Mouse (Mus musculus) embryo, embryonic 10.5 days (tissue): ENCODE data around the gene Gm6020.
"Not testable (repeated sequence)": the region's sequence is repeated elsewhere in the genome, so short reads cannot be mapped to it uniquely, and the experiment has no call there.

Experiments used
- DNase-seq: peaks from one replicate; pipeline ENCODE4 v3.0.0-alpha.2; 2015; ENCODE audit warnings: low spot score

The Gm6020 gene

DNA sequence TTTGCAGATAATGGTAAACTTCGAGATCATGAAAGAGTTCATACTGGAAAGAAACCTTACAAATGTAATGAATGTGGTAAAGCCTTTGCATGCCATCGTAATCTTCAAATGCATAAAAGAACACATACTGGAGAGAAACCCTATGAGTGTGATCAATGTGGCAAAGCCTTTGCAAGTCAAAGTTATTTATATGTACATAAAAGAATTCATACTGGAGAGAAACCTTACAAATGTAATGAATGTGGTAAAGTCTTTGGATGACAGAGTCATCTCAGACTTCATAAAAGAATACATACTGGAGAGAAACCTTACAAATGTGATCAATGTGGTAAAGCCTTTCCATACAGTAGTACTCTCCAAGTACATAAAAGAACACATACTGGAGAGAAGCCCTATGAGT, at the start of gene Gm6020:
TSS of gene Gm6020 (plus strand) at position 301 of the 400 bp plus-strand sequence.
- DNase-seq, result not testable (repeated sequence)

DNA sequence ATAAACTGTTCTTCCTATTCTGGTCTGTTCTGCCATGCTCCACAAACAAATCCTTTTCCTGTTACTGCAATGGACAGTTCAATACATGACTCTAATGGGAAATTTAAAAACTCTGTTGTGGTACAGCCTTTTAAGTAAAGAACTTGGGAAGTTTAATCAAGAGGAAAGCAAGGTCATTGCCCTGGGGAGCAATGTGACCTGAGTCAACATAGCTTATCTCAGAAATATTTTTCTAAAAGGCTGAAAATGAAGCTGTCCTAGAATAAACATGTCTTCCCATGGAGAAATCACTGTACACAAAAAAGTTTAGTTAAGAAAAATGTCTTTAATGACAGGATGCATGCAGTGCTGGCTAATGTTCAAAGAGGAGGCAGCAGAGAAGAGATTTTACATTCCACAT, 45.0 kb upstream of the Gm6020 start:
- no peak for DNase-seq

DNA sequence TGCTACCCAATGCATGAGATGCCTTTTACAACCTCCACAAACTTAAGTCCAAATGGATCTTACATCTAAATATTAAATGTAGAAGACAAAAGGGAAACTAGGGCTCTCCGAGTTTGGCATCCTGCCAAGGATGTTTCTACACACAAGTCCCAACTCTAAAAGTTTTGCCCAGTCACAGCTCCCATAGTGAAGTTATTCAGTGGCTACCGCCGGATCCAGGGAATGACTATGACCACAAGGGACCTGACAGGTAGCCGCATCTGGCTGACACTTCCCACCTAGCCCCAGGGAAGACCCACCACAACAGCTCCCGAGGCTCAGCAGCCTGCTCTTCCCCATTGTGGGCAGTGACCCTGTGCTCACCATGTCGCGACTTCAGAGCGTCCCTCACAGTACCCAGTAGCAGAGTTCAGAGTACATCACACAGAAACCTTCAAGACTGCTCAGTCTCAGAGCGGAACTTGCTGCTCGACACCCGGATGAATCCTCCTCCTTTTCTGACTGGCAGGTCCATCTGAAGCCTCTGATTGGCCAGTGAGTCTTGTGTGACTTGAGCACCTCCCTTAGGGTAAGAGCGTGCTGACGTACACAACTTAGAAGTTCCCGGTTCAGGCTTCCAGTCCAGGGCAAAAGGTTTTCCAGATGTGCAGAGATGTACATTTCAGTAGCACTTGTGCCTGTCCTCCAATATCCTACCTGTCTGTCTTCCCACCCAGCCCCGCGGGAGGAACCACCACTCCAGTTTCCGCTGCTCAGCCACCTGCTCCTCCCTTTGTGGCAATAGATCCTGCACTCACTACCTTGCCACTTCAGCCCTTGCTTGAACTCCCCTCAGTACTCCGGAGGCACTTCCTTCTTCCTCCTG, 43.1 kb upstream of the Gm6020 start, which contains the start of gene Zfp950:
TSS of gene Zfp950 (minus strand) at position 499 of the 865 bp plus-strand sequence.
- peak; percentile 93 for DNase-seq

DNA sequence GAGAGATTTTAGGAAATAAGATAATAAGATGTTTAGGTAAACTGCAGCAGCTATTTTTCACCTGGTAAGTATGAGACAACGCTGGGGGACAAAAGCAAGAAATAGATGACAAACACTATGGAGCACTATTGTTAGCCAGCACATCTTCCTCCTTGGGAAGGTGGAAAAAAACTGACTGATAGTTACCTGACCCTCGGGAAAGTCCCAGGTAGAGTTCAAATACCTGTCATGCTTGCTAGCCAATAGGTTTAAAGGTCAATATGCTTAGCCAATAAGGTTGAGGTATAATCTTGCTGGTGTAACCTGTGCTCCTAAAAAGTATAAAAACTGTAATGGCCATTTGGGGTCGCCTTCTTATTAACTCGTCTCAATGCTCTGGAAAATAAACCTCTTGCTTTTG, 42.4 kb upstream of the Gm6020 start:
- DNase-seq, result no peak

DNA sequence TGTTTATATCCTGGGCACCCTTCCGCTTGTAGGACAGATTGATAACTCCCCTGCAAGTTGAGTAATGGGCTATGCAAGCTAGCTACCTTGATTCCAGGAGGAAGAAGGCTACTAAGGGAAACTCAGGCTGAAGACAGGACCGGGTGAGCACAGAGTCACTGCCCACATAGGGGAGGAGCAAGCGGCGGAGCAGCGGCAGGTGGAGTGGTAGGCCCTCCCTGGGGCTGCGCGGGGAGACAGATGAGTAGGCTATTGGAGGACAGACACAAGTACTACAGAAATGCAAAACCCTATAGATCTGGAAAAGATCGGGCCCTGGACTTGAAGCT, 32.4 kb upstream of the Gm6020 start:
- no peak for DNase-seq

DNA sequence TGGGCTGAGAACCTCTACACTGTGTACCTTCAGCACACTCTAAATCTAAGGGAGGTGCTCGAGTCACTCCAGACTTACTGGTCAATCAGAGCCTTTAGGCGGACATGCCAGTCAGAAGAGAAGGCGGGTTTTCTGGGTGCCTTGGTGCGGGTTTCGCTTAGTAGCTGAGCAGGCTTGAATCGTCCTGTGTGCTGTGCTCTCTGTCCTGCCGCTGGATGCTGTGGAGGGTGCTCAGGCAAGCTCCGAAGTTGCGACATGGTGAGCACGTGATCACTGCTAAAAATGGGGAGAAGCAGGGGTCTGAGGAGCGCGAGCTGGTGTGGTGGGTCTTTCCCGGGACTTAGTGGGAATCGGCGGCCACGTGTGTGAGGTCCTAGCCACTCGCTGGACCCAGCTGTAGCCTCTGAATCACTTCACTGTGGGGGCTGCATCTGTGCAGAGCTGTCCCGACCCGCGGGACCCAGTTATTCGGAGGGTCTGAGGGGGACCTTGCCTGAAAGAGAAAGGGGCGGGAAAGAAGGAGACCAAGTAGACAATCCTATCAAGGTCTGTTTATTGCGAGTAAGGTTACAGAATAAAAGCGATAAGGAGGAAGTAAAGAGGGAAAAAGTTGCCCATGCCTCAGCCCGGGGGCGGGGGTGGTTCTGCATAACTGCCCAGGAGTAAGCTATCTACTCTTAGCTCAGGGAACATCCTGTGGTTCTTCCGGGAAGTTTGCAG, 31.8 kb upstream of the Gm6020 start:
- peak; percentile 41 for DNase-seq

DNA sequence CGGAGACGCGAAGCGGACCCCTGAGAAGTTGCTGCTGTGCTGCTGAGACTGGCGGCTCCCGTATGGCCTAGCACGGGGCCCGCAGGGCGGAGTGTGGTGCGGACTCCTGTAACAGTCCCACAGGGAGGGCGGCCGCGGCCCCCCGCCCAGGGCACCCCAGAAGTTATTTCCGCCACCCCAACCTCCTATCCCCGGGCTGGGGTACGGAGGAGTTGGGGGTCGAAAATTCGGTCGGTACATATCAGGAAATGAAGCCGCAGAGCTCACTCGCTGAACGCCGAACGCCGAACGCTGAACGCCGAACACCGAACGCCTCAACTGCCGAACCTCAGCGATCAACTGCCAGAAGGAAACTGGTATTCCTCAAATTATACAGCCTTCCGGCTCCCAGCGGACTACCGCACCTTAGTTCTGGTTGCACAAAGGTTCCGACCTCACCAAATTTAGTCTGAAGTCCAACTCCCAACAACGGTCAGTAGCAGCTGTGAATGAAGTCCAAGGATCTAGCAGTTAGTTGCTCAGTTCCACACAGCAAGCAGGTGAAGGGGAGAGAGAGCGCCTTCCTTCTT, 7.8 kb upstream of the Gm6020 start, which contains the start of gene Gm7102:
TSS of gene Gm7102 (minus strand) at position 554 of the 569 bp plus-strand sequence.
- peak; percentile 18 for DNase-seq

DNA sequence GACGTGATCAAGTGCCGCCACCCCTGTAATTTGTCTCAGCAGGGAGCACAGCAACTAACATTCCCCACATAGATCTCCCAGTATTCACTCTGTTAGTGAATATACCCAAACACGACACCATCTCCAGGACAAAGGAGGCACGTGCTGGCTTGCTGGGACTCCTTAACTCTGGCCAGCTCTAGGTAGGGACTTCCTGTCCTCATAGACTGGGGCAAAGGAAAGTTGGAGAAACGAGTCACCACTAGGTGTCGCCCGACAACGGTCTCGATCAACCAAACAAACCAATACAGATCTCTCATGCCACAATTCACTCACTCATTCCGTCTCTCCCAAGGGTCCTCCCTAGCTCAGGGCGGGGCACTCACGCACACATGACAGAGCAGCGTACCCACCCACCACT, 15.6 kb downstream of the Gm6020 start:
- peak; percentile 95 for DNase-seq

DNA sequence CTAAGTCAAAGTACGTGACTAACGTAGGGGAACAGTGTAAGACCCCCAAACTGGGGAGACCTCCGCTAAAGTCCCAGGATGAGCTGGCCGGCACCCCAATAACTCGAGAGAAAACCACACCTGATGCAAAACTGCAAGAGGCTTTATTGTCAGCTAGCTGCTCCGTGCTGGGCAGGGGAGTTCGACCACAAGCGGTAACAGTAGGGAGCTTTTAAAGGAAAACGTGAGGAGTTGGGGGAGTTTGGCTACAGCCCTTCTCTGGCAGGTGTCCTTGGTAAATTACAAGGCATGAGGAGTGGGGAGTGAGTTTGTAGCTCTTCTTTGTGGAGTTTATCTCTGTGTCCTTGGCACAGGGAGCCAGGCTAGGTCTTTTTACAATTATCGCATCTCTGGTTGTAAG, 16.1 kb downstream of the Gm6020 start:
- DNase-seq, result peak; percentile 22

DNA sequence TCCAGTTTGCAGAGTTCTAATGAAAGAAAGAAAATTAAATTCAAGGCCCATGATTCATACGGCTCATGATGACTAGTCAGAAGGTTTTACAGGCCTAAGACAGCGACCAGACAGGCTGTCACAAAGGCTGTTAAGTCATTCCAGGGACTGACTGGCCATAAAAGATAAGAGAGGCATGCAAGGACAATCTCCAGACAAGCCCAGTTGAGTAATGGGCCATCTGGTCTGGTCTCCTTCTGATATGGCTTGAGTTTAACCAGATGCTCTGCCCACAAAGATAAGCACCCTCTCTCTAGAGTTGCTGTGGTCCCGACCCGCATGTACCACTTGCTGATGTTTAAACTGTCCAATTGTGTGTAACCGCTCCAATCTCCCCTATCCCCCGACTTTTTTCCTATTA, 23.8 kb downstream of the Gm6020 start:
- not testable (repeated sequence) for DNase-seq

DNA sequence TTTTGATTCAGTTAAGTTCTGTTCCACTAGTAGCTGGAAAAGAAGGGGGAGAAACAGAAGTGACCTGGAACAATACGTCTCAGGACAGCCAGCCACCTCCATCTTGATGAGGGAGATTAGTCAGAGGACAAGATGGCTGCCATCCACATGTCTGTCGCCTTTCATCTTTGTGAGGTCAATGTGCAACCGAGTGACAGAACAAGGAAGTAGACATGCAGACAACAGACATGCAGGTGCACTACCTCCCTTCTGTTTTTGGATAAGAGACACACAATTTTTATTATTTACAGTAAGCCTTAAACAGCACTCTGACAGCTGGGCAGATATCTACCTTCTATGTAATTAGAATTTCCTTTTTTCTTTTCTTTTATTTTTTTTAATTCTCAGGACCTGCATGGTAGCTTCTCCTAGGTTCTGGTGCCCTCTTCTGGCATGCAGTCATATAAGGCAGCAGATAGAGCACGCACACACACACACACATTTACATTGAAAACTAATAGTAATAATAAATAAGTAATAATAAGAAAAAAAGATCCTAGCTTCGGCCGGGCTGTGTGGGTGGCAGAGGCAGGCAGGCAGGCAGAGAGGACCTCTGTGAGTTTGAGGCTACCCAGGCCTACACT, 40.1 kb downstream of the Gm6020 start:
- DNase-seq, result no peak

DNA sequence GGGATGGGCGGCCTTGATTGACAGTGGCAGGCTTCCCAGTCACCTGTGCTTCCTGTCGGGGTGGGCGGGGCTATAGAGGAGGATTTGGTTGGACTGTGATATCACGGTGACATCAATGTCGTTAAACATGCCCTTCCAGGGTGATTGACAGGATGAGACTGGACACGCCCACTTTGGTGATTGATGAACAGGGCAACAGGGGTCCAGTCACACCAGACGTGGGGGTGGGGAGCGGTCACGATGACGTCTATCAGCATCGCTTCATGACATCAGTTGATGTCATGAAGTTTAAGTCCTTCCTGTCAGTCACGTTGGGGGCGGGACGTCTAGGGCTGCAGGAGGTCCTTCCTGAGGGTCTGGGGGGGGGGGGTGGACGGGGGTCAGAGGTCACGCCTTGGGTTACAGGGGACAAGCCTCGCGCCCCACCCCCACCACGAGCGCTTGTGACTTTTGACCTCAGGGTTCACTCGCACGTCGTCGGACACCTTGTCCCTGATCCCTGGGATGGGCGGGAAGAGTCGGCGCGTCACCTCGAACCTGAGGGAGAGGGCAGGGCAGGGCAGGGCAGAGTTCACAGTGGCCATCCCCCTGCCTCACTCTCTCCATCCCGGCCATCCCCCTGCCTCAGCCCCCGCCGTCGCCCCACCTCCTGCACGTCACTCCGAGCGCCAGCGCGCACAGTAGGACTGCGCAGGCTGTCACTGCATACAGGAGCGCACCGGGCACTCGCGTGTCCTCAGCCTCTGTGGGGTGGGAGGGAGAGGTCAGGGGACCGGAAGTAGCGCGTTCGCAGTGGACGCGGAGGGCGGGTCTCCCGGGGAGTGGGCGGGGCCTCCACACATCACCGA, 41.2 kb downstream of the Gm6020 start:
- peak; percentile 9 for DNase-seq

DNA sequence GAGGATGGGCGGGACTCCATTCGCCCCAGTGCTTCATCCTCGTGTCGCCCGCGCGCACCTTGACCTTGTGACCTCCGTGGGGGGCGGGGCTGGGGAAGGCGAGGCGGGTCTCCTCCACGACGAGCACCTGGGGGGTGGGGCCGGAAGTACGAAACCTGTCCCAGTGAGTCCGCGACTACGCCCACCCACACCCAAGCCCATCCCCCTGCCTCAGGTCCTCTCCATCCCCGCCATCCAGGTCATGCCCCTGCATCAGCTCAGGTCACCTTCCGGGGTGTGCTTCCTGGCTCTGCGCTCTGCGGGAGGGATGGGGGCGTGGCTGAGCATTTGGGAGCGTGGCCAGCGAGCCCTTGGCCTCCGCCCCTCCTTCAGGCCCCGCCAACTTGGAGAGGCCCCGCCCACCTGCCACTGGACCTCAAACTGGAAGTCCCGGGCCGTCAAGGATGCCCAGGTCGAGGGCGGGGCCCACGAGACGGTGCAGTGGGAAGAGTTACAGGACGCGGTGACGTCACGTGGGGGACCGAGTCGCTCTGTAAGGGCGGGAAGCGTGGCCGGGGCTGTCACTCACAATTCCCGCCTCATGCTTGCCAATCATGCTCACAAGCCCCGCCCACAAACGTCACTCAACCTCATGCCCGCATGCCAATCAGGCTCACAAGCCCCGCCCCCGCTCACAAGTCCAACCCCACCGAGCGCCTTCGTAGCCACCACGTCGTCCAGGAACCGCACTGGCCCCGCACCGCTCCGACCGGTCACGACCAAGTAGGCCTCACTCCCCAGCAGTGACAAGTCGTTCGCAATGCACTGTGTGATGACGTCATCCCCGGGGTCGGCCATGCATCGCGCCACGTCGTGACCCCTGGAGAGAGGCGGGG, 42.1 kb downstream of the Gm6020 start:
- DNase-seq, result peak; percentile 92

DNA sequence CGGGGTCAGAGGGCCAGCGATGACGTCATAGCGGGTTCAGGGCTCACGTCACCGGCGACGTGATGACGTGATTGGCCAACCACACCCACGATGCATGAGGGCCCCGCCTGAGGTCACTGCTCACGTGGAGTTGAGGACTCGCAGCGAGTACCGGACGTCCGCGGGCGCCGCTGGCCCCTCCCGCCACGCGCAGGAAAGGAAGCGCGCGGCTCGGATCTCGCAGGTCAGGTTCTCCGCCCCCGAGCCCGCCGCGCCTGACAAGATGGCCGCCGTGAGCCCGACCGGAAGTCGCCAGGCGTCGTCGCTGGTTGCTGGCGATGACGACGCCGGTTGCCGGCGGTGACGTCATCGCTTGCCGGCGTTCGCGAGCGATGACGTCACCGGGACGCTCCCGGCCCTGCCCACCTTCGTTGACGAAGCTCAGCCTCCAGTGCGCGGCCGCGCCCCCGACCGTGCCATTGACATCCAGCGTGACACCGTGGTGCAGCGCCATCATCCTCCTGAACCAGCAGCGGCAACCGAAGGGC, 42.8 kb downstream of the Gm6020 start:
- DNase-seq, result peak; percentile 83

DNA sequence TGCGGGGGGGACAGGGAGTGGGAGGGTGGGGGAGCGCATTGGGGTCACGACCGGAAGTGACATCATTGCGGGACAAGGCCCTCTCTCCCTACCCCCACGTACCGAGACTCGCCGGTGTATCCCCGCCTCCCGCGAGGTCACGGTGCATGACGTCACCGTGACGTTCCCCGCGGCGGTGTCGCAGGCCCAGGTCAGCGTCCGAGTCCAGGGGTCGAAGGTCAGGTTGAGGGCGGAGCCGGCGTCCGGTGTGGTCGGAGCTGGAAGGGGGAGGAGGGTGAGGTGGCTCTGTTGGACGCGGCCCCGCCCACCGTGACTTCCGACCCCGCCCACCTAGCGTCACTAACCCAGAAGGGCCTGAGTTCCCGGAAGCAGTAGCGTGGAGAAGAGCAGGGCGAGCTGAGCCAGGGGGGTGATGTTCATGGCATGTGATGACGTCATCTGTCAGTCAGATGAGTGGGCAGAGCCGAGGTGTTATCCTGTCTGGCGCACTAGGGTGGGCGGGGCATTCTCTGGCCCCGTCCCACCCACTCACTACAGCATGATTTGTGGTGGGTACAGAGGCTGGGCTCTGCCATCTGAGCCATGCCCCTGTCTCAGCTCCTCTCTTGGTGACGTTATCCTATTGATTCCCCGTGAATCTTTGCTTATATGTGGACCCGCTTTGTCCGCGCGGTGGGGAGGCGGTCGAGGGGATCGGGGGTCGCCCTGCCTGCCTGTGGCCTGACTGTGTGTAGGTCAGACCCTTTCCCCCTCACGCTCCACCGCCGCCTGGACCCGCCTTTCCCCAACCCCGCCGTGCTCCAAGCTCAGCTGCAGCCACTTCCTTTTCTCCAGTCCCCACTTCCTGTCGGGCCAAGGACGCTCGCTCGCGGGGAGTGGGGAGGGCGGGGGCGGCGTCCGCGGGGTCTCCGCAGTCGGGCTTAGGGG, 43.5 kb downstream of the Gm6020 start:
- peak; percentile 94 for DNase-seq

DNA sequence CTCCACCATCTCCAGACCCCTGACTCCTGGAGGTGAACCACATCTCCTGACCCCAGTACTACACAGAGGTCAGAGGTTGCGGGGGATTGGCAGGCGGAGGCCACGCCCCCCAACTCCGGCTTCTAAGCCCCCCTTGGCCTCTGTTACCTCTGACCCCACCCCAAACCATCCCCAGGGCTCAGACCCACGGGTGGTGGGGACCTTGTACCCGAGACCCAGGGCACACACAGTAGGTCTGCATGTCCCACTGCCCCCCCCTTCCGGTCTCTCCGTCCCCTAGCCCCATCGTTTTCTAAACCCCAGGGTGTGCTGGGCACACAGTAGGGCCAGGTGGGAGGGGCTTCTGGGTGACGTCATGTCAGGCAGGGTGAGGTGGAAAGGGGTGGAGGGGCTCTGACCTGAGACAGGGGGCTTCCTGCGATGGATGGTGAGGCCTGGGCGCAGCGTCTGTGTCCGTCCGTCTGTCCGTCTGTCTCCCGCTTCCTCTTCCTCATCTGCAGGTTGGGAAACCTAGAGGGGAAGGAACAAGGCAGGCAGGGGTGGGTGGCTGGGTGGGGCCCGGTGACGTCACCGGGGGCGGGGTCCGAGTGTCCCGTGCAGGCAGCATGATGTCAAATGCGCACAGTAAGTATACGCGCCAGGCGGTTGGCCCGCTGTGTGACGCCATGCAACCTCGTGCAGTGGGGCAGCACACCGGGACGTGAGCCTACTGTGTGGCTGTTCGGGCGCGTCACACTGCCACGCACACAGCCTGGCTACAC, 44.4 kb downstream of the Gm6020 start, which contains the start of gene Csf2ra:
TSS of gene Csf2ra (minus strand) at position 489 of the 761 bp plus-strand sequence.
- peak; percentile 44 for DNase-seq
